Mouse (Mus musculus): ENCODE measurements around the gene Eif2d. TPM values are rescaled to one million over a fixed set of nuclear protein-coding genes. Genes with fewer than 3 reads are reported as not detected.
"Not testable (repeated sequence)": the region's sequence is repeated elsewhere in the genome, so short reads cannot be mapped to it uniquely, and the experiment has no call there.

Eif2d gene
- polyA plus RNA-seq, 1 experiment from 2014 or later: 55.7 TPM

GRCm38 (mm10) chr1:131137717-131138118 is 15.3 kb upstream of the Eif2d start:
- peak overlapping the region; percentile 88 for H3K27ac ChIP-seq (ENCODE audit: low read depth, low read length)
- ATAC-seq (ENCODE audit: low FRiP score): peak; percentile 92
- H3K9me3 ChIP-seq (ENCODE audit: control insufficient read depth, low read length): no peaks in the 10 kb centered on the region
- peaks cover 31% of the 10 kb centered on the region for H3K4me1 ChIP-seq (ENCODE audit: control insufficient read depth, insufficient read depth, low read length)
- H3K27me3 ChIP-seq (ENCODE audit: control insufficient read depth, insufficient read depth, low read length): no peaks in the 10 kb centered on the region
- WGBS: 0% methylated on average over 30 of the region's 36 CpGs
- H3K9ac ChIP-seq (ENCODE audit: low read length): peak overlapping the region; percentile 81
- H3K36me3 ChIP-seq (ENCODE audit: control insufficient read depth, insufficient read depth, low read length): no peaks in the 10 kb centered on the region
- peak overlapping the region; percentile 74 for H3K4me3 ChIP-seq (ENCODE audit: low read depth, low read length)
- H3K4me2 ChIP-seq: peak overlapping the region; percentile 67
- DNase-seq (ENCODE audit: low spot score, missing footprints): peak; percentile 97

GRCm38 (mm10) chr1:131138191-131139016 is 14.6 kb upstream of the Eif2d start, which contains the start of gene Dyrk3:
TSS of gene Dyrk3 (minus strand) at chr1:131138340.
- ATAC-seq (ENCODE audit: low FRiP score) (peak; percentile 98), DNase-seq (ENCODE audit: low spot score, missing footprints) (peak; percentile 99)
- Histone ChIP-seq H3K36me3 (ENCODE audit: control insufficient read depth, insufficient read depth, low read length) (no peaks in the 10 kb centered on the region), H3K4me1 (ENCODE audit: control insufficient read depth, insufficient read depth, low read length) (peaks cover 31% of the 10 kb centered on the region), H3K4me2 (peak within 1 kb of the TSS; percentile 67), H3K9ac (ENCODE audit: low read length) (peak within 1 kb of the TSS; percentile 81), H3K4me3 (ENCODE audit: low read depth, low read length) (peak within 1 kb of the TSS; percentile 74), H3K27me3 (ENCODE audit: control insufficient read depth, insufficient read depth, low read length) (no peaks in the 10 kb centered on the region), H3K27ac (ENCODE audit: low read depth, low read length) (peak within 1 kb of the TSS; percentile 88), H3K9me3 (ENCODE audit: control insufficient read depth, low read length) (no peaks in the 10 kb centered on the region)
- WGBS: 6% methylated on average over 49 of the region's 49 CpGs

GRCm38 (mm10) chr1:131139102-131140095 is 13.6 kb upstream of the Eif2d start:
- no peaks in the 10 kb centered on the region for H3K9me3 ChIP-seq (ENCODE audit: control insufficient read depth, low read length)

GRCm38 (mm10) chr1:131141449-131141848 is 11.5 kb upstream of the Eif2d start:
- H3K9me3 ChIP-seq (ENCODE audit: control insufficient read depth, low read length): no peaks in the 10 kb centered on the region
- no peak for DNase-seq (ENCODE audit: low spot score, missing footprints)
- ATAC-seq (ENCODE audit: low FRiP score): no peak
- peaks cover 12% of the 10 kb centered on the region; the same call in 1 of the 2 replicates for H3K4me1 ChIP-seq (ENCODE audit: control insufficient read depth, insufficient read depth, low read length)
- H3K36me3 ChIP-seq (ENCODE audit: control insufficient read depth, insufficient read depth, low read length): no peaks in the 10 kb centered on the region
- H3K4me2 ChIP-seq: no peak overlapping the region
- no peak overlapping the region for H3K9ac ChIP-seq (ENCODE audit: low read length)
- H3K27me3 ChIP-seq (ENCODE audit: control insufficient read depth, insufficient read depth, low read length): no peaks in the 10 kb centered on the region
- 58% methylated on average over 2 of the region's 2 CpGs for WGBS
- H3K4me3 ChIP-seq (ENCODE audit: low read depth, low read length): no peak overlapping the region
- no peak overlapping the region for H3K27ac ChIP-seq (ENCODE audit: low read depth, low read length)

More at GRCm38 (mm10) chr1:131139102-131140095, 13.6 kb upstream of the Eif2d start:
- Histone ChIP-seq H3K9ac (ENCODE audit: low read length) (no peak overlapping the region; the same call in 1 of the 2 replicates), H3K27me3 (ENCODE audit: control insufficient read depth, insufficient read depth, low read length) (no peaks in the 10 kb centered on the region), H3K4me1 (ENCODE audit: control insufficient read depth, insufficient read depth, low read length) (peaks cover 28% of the 10 kb centered on the region), H3K4me3 (ENCODE audit: low read depth, low read length) (no peak overlapping the region), H3K27ac (ENCODE audit: low read depth, low read length) (no peak overlapping the region), H3K36me3 (ENCODE audit: control insufficient read depth, insufficient read depth, low read length) (no peaks in the 10 kb centered on the region), H3K4me2 (peak overlapping the region; percentile 67)
- DNase-seq (ENCODE audit: low spot score, missing footprints): peak; percentile 69
- WGBS: 74% methylated on average over 11 of the region's 11 CpGs
- no peak for ATAC-seq (ENCODE audit: low FRiP score)

GRCm38 (mm10) chr1:131142472-131142871 is 10.5 kb upstream of the Eif2d start:
- Histone ChIP-seq H3K27ac (ENCODE audit: low read depth, low read length) (no peak overlapping the region), H3K27me3 (ENCODE audit: control insufficient read depth, insufficient read depth, low read length) (no peaks in the 10 kb centered on the region), H3K4me2 (no peak overlapping the region), H3K9ac (ENCODE audit: low read length) (no peak overlapping the region), H3K9me3 (ENCODE audit: control insufficient read depth, low read length) (no peaks in the 10 kb centered on the region), H3K36me3 (ENCODE audit: control insufficient read depth, insufficient read depth, low read length) (no peaks in the 10 kb centered on the region), H3K4me1 (ENCODE audit: control insufficient read depth, insufficient read depth, low read length) (peaks cover 5% of the 10 kb centered on the region; the same call in 1 of the 2 replicates), H3K4me3 (ENCODE audit: low read depth, low read length) (no peak overlapping the region)
- ATAC-seq (ENCODE audit: low FRiP score) (no peak), DNase-seq (ENCODE audit: low spot score, missing footprints) (peak; percentile 35)
- WGBS: 78% methylated on average over 1 of the region's 1 CpGs

- H3K4me3 ChIP-seq (ENCODE audit: low read depth, low read length); H3K4me2 ChIP-seq; H3K36me3 ChIP-seq (ENCODE audit: control insufficient read depth, insufficient read depth, low read length); H3K9me3 ChIP-seq (ENCODE audit: control insufficient read depth, low read length); H3K4me1 ChIP-seq (ENCODE audit: control insufficient read depth, insufficient read depth, low read length); DNase-seq (ENCODE audit: low spot score, missing footprints); ATAC-seq (ENCODE audit: low FRiP score); H3K9ac ChIP-seq (ENCODE audit: low read length); H3K27ac ChIP-seq (ENCODE audit: low read depth, low read length); H3K27me3 ChIP-seq (ENCODE audit: control insufficient read depth, insufficient read depth, low read length): not testable (repeated sequence)
- 88% methylated on average over 3 of the region's 3 CpGs for WGBS
Measured at GRCm38 (mm10) chr1:131145222-131145621, 7.8 kb upstream of the Eif2d start.

- Histone ChIP-seq H3K4me3 (ENCODE audit: low read depth, low read length) (no peak overlapping the region), H3K27ac (ENCODE audit: low read depth, low read length) (no peak overlapping the region), H3K27me3 (ENCODE audit: control insufficient read depth, insufficient read depth, low read length) (no peaks in the 10 kb centered on the region), H3K4me2 (no peak overlapping the region), H3K9me3 (ENCODE audit: control insufficient read depth, low read length) (no peaks in the 10 kb centered on the region), H3K9ac (ENCODE audit: low read length) (no peak overlapping the region), H3K4me1 (ENCODE audit: control insufficient read depth, insufficient read depth, low read length) (no peaks in the 10 kb centered on the region), H3K36me3 (ENCODE audit: control insufficient read depth, insufficient read depth, low read length) (no peaks in the 10 kb centered on the region)
- 84% methylated on average over 3 of the region's 3 CpGs for WGBS
- ATAC-seq (ENCODE audit: low FRiP score) (no peak), DNase-seq (ENCODE audit: low spot score, missing footprints) (no peak)
Measured at GRCm38 (mm10) chr1:131146181-131146614, 6.8 kb upstream of the Eif2d start.

GRCm38 (mm10) chr1:131149496-131149895 is 3.5 kb upstream of the Eif2d start:
- no peak overlapping the region for H3K4me2 ChIP-seq
- ATAC-seq (ENCODE audit: low FRiP score) (no peak), DNase-seq (ENCODE audit: low spot score, missing footprints) (no peak)
- WGBS: 87% methylated on average over 1 of the region's 1 CpGs
- no peak overlapping the region for H3K27ac ChIP-seq (ENCODE audit: low read depth, low read length)
- H3K9me3 ChIP-seq (ENCODE audit: control insufficient read depth, low read length): no peaks in the 10 kb centered on the region
- no peak overlapping the region for H3K9ac ChIP-seq (ENCODE audit: low read length)
- H3K4me3 ChIP-seq (ENCODE audit: low read depth, low read length): no peak overlapping the region
- no peaks in the 10 kb centered on the region for H3K36me3 ChIP-seq (ENCODE audit: control insufficient read depth, insufficient read depth, low read length)
- H3K4me1 ChIP-seq (ENCODE audit: control insufficient read depth, insufficient read depth, low read length): peaks cover 7% of the 10 kb centered on the region
- no peaks in the 10 kb centered on the region for H3K27me3 ChIP-seq (ENCODE audit: control insufficient read depth, insufficient read depth, low read length)
